Comparison of ENCODE assay signal across 18 mouse cellular contexts in the genomic region with DNA sequence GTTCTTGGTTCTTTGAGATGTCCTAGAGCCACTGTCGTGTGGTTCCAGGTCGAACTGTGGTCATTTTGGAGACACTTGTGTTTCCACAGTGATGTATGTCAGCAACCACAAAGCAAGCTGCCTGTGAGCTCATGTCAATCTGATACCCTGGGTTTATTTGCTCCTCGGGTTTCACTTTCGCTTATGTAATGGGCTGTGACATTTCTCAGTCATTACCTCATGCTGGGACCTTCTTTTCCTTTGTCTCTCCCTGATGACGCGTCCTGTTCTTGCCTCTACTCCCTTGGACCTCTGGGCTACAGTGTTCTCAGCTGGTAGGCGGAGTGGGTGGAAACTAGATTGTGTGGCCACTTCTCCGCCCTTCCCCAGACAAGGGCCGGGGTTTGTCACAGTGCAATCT. TPM values are rescaled to one million over a fixed set of nuclear protein-coding genes. Genes with fewer than 3 reads are reported as not detected.
DNase-seq lines count a peak whose midpoint lies in the region; ATAC-seq and TF ChIP-seq lines count a peak whose summit lies in the region.
"Had no signal": no experiment of that assay in that cellular context is flagged by ENCODE, and none has a peak within 500 bp of the region (broad histone marks: within the 10 kb centered on the region; RNA-seq: fewer than 3 reads in every experiment).

No protein-coding gene starts in this region.

- TF ChIP-seq EP300 in heart, postnatal 0 days (IDR thresholded peaks at IDR 0.05; ENCODE audit: low read depth): no peak

- 46% methylated on average over 9 of the region's 9 CpGs for WGBS in heart, postnatal 0 days
- WGBS in heart, embryonic 12.5 days: 56% methylated on average over 9 of the region's 9 CpGs
- 70% methylated on average over 9 of the region's 9 CpGs for WGBS in hindbrain, embryonic 12.5 days

- H3K4me1 ChIP-seq in heart, postnatal 0 days (ENCODE audit: control insufficient read depth, insufficient read depth): no peaks in the 10 kb centered on the region; the same call in 1 of the 2 replicates
- peaks cover 36% of the 10 kb centered on the region for H3K4me1 ChIP-seq in heart, embryonic 12.5 days (replicated peaks)
- H3K4me1 ChIP-seq in megakaryocyte, embryonic 14.5 days: peaks cover 24% of the 10 kb centered on the region
- peaks cover 12% of the 10 kb centered on the region for H3K4me1 ChIP-seq in hindbrain, embryonic 12.5 days

- no peak overlapping the region for H3K27ac ChIP-seq in heart, postnatal 0 days (ENCODE audit: low read depth)
- H3K27ac ChIP-seq in heart, embryonic 12.5 days (ENCODE audit: poor library complexity, severe bottlenecking): no peak overlapping the region
- H3K27ac ChIP-seq in left cerebral cortex, adult 2 months: no peak overlapping the region
- H3K27ac ChIP-seq in hindbrain, embryonic 12.5 days: no peak overlapping the region
- H3K27ac ChIP-seq: forebrain, embryonic 15.5 days; hindbrain, embryonic 13.5 days; limb, embryonic 15.5 days; lung, embryonic 15.5 days; neural tube, embryonic 15.5 days had no signal

- no peaks in the 10 kb centered on the region for H3K27me3 ChIP-seq in heart, postnatal 0 days (ENCODE audit: control insufficient read depth, insufficient read depth, low read length)
- H3K27me3 ChIP-seq in heart, embryonic 12.5 days (replicated peaks): no peaks in the 10 kb centered on the region
- no peaks in the 10 kb centered on the region for H3K27me3 ChIP-seq in megakaryocyte, embryonic 14.5 days (replicated peaks)
- no peaks in the 10 kb centered on the region for H3K27me3 ChIP-seq in hindbrain, embryonic 12.5 days
- H3K27me3 ChIP-seq: forebrain, embryonic 15.5 days; hindbrain, embryonic 13.5 days; limb, embryonic 15.5 days; lung, embryonic 15.5 days; neural tube, embryonic 15.5 days had no signal

- H3K36me3 ChIP-seq in heart, postnatal 0 days (replicated peaks; ENCODE audit: control insufficient read depth, insufficient read depth, low read length): no peaks in the 10 kb centered on the region
- no peaks in the 10 kb centered on the region for H3K36me3 ChIP-seq in heart, embryonic 12.5 days
- H3K36me3 ChIP-seq in megakaryocyte, embryonic 14.5 days (replicated peaks; ENCODE audit: low read length): no peaks in the 10 kb centered on the region
- no peaks in the 10 kb centered on the region for H3K36me3 ChIP-seq in hindbrain, embryonic 12.5 days
- H3K36me3 ChIP-seq: forebrain, embryonic 15.5 days; hindbrain, embryonic 13.5 days; limb, embryonic 15.5 days; lung, embryonic 15.5 days; neural tube, embryonic 15.5 days had no signal

- no peak overlapping the region for H3K4me3 ChIP-seq in heart, postnatal 0 days (ENCODE audit: low read depth, low read length)
- no peak overlapping the region for H3K4me3 ChIP-seq in heart, embryonic 12.5 days
- H3K4me3 ChIP-seq in megakaryocyte, embryonic 14.5 days (replicated peaks): peak overlapping the region; percentile 78
- H3K4me3 ChIP-seq in left cerebral cortex, adult 2 months: no peak overlapping the region
- no peak overlapping the region for H3K4me3 ChIP-seq in hindbrain, embryonic 12.5 days
- H3K4me3 ChIP-seq: forebrain, embryonic 15.5 days; hindbrain, embryonic 13.5 days; limb, embryonic 15.5 days; lung, embryonic 15.5 days; neural tube, embryonic 15.5 days had no signal

- intact Hi-C loops in left cerebral cortex, adult 2 months (cut with DNase I): no loop called here

- ATAC-seq in heart, postnatal 0 days (ENCODE audit: insufficient read depth, low read depth): peak; percentile 45; the same call in 1 of the 2 replicates
- ATAC-seq in heart, embryonic 12.5 days (ENCODE audit: insufficient number of reproducible peaks, low FRiP score): no peak
- ATAC-seq in hindbrain, embryonic 12.5 days (ENCODE audit: low FRiP score): no peak
- ATAC-seq: forebrain, embryonic 15.5 days had no signal

- no peaks in the 10 kb centered on the region for H3K9me3 ChIP-seq in heart, postnatal 0 days (replicated peaks; ENCODE audit: control insufficient read depth, low read length)
- no peaks in the 10 kb centered on the region for H3K9me3 ChIP-seq in heart, embryonic 12.5 days (replicated peaks)
- H3K9me3 ChIP-seq in megakaryocyte, embryonic 14.5 days: peaks cover 25% of the 10 kb centered on the region
- H3K9me3 ChIP-seq in hindbrain, embryonic 12.5 days (replicated peaks): peaks cover 3% of the 10 kb centered on the region; the same call in 1 of the 2 replicates
- H3K9me3 ChIP-seq: forebrain, embryonic 15.5 days; hindbrain, embryonic 13.5 days; limb, embryonic 15.5 days; lung, embryonic 15.5 days; neural tube, embryonic 15.5 days had no signal

- peak; percentile 57 for DNase-seq in heart, postnatal 0 days (ENCODE audit: low spot score)
- peak; percentile 67 for DNase-seq in 416B (ENCODE audit: low read depth)
- peak; percentile 34 for DNase-seq in ZHBTc4 (ENCODE audit: low read depth, low spot score)
- no peak for DNase-seq in left cerebral cortex, adult 2 months (ENCODE audit: extremely low spot score in 1 of 2, low spot score in 2 of 2)
- DNase-seq in thymus, postnatal 36 days: no peak
- DNase-seq: cerebellum, adult 11-12 months; gastrocnemius, postnatal 10 days; kidney, adult 9 months; thymus, adult 18-20 months had no signal

- H3K9ac ChIP-seq in heart, postnatal 0 days (replicated peaks; ENCODE audit: low read depth, low read length): no peak overlapping the region
- no peak overlapping the region for H3K9ac ChIP-seq in heart, embryonic 12.5 days
- H3K9ac ChIP-seq in hindbrain, embryonic 12.5 days: no peak overlapping the region
- H3K9ac ChIP-seq: forebrain, embryonic 15.5 days; hindbrain, embryonic 13.5 days; limb, embryonic 15.5 days; lung, embryonic 15.5 days; neural tube, embryonic 15.5 days had no signal

- H3K4me2 ChIP-seq in heart, postnatal 0 days (ENCODE audit: low read depth, low read length): no peak overlapping the region
- H3K4me2 ChIP-seq in heart, embryonic 12.5 days: no peak overlapping the region
- no peak overlapping the region for H3K4me2 ChIP-seq in hindbrain, embryonic 12.5 days (replicated peaks)
- H3K4me2 ChIP-seq: forebrain, embryonic 15.5 days; heart, embryonic 11.5 days; hindbrain, embryonic 13.5 days; limb, embryonic 15.5 days; lung, embryonic 15.5 days; neural tube, embryonic 15.5 days had no signal

- no peak for TF ChIP-seq CTCF in heart, postnatal 0 days (IDR thresholded peaks at IDR 0.05; ENCODE audit: low read depth)
- TF ChIP-seq CTCF in left cerebral cortex, adult 2 months (IDR thresholded peaks at IDR 0.05): no peak

RNA-seq across cellular contexts. Expression of gene Ccn1, which starts 31.5 kb away (rescaled TPM):
- 91.1 and 92.3 TPM in 2 replicates for total RNA-seq in heart, postnatal 0 days (2014; rRNA removed; ENCODE audit: low replicate concordance)
- polyA plus RNA-seq in heart, postnatal 0 days (2015; fragmentation: Nextera tagmentation; extraction: Ambion mirVana): 31.3 and 34.0 TPM in 2 replicates
- 93.5 and 100 TPM in 2 replicates for polyA plus RNA-seq in heart, embryonic 12.5 days (2016; fragmentation: Nextera tagmentation; extraction: Ambion mirVana)
- polyA plus RNA-seq in megakaryocyte, embryonic 14.5 days (2012; ENCODE audit: insufficient read depth, low replicate concordance): 0.22 and 2.2 TPM in 2 replicates
- 10 to 100 TPM in 1 of 2 experiments, 1 to 10 TPM in 1; 7.8 to 12.6 TPM for total RNA-seq in left cerebral cortex, adult 2 months (2021)
- polyA plus RNA-seq in hindbrain, embryonic 12.5 days (2016; fragmentation: Nextera tagmentation; extraction: Ambion mirVana): 40.8 and 41.9 TPM in 2 replicates

RNA-seq across cellular contexts. Expression of gene Znhit6, which starts 42.3 kb away (rescaled TPM):
- total RNA-seq in heart, postnatal 0 days (2014; rRNA removed; ENCODE audit: low replicate concordance): 0.15 and 8.4 TPM in 2 replicates
- 15.7 and 17.5 TPM in 2 replicates for polyA plus RNA-seq in heart, postnatal 0 days (2015; fragmentation: Nextera tagmentation; extraction: Ambion mirVana)
- 26.8 and 30.5 TPM in 2 replicates for polyA plus RNA-seq in heart, embryonic 12.5 days (2016; fragmentation: Nextera tagmentation; extraction: Ambion mirVana)
- 6.5 TPM in 1 of 2 replicates, not detected in the other for polyA plus RNA-seq in megakaryocyte, embryonic 14.5 days (2012; ENCODE audit: insufficient read depth, low replicate concordance)
- total RNA-seq in left cerebral cortex, adult 2 months (2021): 10 to 100 TPM; 16.1 to 17.7 TPM
- 40.7 and 43.4 TPM in 2 replicates for polyA plus RNA-seq in hindbrain, embryonic 12.5 days (2016; fragmentation: Nextera tagmentation; extraction: Ambion mirVana)

Comparison
In these comparisons a context has a peak if more than half of its experiments do, and no peak if none do; other contexts are left out.
1. DNase-seq: peak in heart, postnatal 0 days (single experiment), 416B (single experiment) and ZHBTc4 (single experiment); none in left cerebral cortex, adult 2 months (0 of 2) and thymus, postnatal 36 days (0 of 2).